Mouse (Mus musculus) G1E (cell line): Measurements from ENCODE around the gene Trp53i13.

Source experiments
- CTCF ChIP-seq: IDR thresholded peaks from 2 replicates; pipeline ENCODE4 v1.5.1; 2012; ENCODE audit warnings: low read depth, low read length, inconsistent platforms, mixed read lengths
- GATA1 ChIP-seq: IDR thresholded peaks from 2 replicates; pipeline ENCODE4 v1.6.1; 2012; ENCODE audit warnings: borderline replicate concordance, low read length, inconsistent platforms, mixed read lengths
- POLR2AphosphoS5 ChIP-seq: IDR thresholded peaks from 2 replicates; pipeline ENCODE4 v1.6.1; 2012; ENCODE audit warnings: low read depth, low read length, inconsistent platforms; ENCODE audit not compliant: insufficient replicate concordance
- TAL1 ChIP-seq: conservative IDR thresholded peaks from 2 replicates; pipeline ENCODE4 v1.6.1; 2012; ENCODE audit warnings: low read depth, low read length, inconsistent platforms, mixed read lengths

GRCm38 (mm10) chr11:77511336-77511735 is 4.4 kb downstream of the Trp53i13 start:
- no peak for TF ChIP-seq CTCF
- TF ChIP-seq GATA1, result no peak
- TF ChIP-seq POLR2AphosphoS5, result no peak
- TF ChIP-seq TAL1, result no peak
